Mouse (Mus musculus) cerebellum, postnatal 4 days (tissue): ENCODE measurements around the gene March11.

Source experiments
- DNase-seq, 2 experiments: peaks; one replicate each; pipeline ENCODE4 v3.0.0; 2022; ENCODE audit warnings: low spot score in 2 of 2, mixed read lengths in 1 of 2

March11 gene

DNA sequence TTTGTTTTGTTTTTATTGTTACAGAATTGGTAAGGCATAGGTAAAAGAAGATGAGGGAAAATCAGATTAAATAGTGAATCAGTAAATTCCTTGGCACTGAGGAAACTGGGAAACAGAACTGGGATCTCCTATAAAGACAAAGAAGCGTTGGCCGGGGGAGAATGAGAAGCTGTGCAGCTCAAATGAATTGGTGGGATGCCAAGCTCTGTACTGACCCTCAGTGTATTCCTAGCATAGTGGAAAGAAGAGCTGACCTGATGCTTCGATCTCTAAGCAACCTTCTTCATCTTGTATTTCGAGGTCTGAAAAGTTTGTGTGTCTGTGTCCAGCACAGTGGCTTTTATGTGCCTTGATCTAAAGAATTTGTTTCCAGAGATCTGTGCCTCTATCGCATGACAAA is 64.9 kb downstream of the March11 start:
- DNase-seq, result no peak

DNA sequence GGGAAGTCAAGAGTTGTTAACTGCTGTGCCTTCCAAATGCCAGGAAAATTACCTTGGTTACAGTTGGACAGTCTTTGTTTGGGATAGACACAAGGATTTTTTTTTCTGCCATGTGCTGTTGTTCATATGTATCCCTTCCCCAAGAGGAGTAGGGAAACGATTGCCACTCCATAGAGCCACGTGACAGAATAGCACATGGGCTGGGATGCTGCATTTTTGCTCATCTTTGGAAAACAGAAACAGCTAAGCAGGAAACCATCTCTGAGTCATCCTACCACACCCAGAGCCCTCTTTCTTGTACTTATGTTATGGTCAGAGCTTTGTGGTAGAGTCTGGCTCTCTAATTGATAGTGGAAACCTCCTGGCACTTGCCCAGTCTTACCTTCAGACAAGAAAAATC is 65.4 kb downstream of the March11 start:
- DNase-seq, result no peak

DNA sequence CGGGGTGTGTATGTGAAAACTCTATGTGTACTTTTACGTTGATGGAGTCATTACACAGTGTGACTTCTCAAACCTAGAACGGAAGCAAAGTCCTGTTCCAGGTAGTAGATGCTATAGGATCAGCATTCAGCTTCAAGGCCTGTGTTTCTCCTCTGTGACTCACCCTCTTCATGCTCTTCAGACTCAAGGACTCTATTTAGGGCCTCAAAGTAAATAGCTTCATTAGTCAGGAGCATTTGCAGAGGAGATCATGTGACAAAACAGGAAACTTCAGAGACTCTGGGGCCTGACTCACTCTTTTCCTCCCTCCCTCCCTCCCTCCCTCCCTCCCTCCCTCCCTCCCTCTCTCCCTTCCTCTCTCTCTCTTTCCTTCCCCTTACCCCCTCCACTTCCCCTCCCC is 66.1 kb downstream of the March11 start:
- DNase-seq, result no peak

DNA sequence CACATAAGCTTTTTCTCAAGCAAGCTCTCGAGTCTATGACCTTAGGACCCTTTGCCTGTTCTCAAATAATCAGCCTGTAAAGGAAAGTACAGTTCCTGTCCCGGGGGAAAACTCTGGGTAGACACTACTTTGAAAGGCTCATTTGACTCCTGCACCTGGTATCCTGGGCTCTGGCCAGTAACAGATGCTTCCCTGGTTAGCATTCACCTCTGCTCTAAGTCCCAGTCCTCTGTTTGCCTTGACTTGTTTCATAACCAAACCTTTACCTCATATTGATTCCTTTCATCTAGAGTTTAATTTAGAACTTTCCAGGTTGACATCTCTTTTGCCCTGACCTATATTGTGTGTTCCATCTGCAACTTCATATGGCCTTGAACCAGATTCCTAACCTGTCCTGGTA is 68.5 kb downstream of the March11 start:
- DNase-seq, result no peak

DNA sequence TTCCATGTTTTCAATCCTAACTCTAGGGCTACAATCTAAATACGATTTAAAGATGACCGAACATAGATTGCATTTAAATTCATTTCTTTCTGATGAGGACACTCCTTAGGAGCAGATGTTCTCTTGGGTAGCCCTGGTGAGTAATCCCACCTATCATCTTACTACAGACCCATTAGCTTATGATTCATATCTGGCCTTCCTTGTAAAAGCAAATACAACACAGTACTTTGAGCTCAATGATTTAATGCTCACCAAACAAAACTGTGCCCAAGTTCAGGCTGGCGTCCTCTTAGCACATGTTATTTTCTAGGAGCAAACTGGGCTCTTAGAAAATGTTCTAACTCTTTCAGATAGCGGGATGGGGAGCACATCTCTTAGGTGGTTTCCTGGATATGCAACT is 70.0 kb downstream of the March11 start:
- DNase-seq, result no peak

DNA sequence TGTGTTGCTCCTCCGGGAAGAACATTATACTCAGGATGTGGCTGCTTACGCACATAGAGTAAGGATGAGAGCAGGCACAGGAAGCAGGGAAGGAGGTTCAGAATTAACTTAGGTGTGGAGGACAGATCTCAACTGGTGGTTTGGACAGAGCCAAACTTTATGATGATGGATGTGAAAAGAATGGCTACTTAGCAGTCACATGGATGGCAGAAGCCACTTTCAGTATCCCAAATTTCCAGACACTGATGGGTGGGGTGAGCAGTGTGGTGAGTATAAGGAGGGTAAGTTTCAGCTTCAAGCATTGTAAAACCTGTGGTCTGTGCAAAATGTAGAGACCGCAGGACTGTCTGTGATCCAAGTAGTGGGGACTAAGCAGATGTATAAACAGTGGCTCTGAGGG is 71.0 kb downstream of the March11 start:
- no peak for DNase-seq

DNA sequence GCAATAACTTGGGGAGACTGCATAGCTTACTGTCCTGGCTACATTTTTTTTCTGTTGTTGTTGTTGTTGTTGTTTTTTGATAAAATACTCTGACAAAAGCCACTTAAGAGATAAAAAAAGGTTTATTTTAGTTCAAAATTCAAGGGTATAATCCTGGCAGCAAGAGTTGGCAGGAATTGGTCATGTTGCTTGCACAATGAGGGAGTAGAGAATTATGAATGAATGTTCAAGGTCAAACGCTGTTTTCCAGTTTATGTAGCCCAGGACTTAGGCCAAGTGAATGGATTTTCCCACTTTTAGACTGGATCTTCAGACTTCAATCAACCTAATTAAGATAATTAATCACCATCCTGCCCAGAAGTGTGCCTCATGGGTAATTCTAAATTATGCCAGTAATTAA is 72.0 kb downstream of the March11 start:
- no peak for DNase-seq

DNA sequence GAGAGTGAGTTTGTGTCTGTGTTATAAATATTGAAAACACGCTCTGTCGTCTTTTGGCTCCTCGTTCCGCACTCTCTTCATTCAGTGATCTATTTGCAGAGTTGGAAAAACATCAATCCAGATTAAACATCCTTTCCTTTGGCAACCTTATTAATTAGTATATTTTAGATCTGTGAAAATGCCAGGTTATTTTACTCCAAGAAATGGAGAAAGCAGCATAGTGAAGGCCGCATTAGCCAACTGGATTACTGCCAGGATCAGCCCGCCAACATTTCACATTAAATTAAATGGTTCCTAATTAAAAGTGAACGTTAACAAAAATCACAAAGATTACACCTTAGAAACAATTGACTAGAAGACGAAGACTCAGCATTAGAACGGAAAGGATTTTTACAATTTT is 81.2 kb downstream of the March11 start:
- peak in 1 of 2 experiments; percentile 24 for DNase-seq

DNA sequence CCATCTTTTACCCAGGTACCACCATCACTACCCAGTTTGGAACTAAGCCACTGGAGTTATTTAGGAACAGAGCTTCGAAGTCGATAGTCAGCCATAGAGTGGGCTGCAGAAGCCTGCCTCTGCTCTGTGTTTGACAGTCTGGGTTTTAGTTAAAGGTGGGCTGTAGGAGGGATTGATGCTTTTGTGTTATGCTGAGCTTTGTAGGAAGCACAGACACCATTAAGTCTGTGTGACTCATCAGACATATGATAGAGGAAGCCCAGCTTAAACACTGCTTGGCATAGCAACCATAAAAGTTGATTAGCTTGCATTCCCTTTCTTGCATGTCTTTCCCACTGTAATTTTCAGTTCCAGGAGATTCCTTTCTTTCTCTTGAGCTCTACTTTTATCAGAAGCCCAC is 87.7 kb downstream of the March11 start:
- DNase-seq, result no peak

DNA sequence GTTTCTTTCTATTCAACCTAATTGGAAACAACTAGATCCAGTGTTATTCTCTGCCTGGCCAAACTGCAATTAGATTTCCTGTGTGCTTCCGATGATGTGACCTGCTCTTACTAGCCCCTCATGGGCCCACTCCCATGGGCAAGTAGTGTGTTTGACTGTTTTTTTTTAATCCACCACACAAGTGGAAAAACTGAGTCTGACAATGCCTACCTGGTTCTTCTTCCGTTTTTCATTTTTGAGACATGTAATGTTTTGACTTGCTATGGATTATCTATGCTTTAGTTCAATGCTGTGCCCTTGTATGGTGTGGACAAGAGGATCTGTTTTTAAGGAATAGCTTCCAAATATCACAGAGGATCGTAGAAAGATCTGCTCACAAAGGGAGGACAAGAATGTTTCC is 116.4 kb downstream of the March11 start:
- no peak for DNase-seq

DNA sequence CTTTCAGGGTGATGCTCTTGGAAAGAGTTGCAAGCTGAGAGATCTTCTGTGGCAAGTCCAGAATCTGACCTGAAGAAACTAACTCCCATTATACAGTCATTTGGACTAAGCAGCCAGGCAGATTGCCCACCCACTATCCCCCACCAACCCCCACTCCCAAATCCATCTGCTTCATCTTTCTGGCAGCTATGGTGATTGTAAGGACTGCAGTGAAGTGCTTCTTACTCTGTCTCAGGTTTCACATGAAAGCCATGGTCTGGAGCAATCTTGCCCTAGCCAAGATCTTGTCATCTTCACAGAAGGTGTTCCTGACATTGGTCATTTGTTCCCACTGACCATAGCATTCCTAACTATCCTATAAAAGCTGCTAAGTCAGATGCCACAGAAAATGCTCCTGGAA is 117.4 kb downstream of the March11 start:
- DNase-seq, result no peak

DNA sequence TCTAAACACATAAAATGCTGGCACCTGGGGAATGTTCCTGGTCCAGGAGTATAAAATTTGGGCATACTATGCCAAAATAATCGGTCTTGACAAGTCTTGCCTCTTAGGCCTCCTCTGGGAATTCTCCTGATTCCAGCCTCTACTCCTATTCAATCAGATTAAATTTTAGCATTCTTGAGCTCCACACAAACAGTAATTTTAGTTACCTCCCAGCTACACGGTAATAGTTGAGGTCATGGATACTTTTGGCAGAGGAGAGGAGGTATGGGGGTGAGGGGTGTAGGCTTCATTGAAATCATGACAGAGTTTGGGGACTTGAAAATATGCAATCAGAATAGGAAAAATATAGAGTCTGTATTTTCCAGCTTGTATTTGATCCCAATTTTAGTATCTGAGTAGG is 121.7 kb downstream of the March11 start:
- no peak for DNase-seq

DNA sequence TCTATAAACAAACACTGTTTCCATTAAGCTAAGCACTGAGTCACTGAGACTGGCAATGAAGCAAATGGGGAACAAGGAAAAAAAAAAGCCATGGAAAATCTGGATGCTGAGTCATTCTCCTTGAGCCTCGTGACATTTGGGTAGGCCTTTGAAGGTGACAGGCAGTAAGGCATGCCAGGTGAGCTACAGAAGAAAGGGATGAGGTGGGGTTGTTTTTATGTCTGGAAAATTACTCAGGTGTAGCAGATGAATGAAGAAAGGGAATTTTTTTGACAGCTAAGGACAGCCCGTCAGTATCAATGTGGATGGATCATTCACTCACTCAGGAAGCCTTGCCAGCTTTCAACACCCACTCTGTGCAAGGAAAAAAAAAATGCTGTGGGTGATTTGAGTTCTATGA is 123.8 kb downstream of the March11 start:
- DNase-seq, result no peak

DNA sequence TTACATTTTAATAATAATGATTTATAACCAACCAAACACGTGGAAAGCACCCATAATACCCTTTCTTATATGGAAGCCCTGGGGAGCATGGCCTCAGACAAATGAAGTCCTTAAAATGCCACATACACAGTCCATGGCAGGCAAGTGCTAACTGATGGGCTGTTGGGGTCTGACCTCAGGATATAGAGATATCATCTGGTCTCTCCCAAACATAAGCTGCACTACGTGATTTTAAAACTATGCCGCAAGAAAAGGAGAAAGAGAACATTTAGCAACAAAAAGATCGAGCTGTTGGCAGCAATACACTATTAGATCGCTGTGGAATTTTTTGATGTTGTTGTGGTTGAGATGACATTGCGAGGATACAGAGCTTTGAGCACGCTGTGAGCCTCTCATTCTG is 126.9 kb downstream of the March11 start:
- DNase-seq, result no peak

DNA sequence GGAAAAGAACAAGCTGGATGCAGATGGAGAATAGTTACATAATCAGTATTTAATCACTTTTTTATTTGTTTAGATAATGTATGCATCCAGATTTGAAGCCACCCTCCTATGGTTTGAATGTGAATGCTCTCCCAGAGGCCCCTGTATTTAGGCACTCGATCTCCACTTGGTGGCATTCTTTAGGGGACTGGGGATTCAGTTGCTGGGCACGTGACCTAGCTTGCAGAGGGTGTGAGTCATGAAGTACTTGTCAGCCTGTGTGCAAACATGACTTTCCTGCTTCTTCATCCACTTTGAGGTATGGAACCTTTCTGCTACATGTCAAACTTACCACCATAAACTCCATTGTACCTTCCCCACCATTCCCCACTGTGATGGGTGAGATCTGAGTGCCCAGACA is 128.3 kb downstream of the March11 start:
- DNase-seq, result no peak
